Mouse (Mus musculus) hematopoietic stem cell, adult 5-6 weeks (primary cell): ENCODE measurements around the gene Ppp1r9b. TPM values are rescaled to one million over a fixed set of nuclear protein-coding genes. Genes with fewer than 3 reads are reported as not detected.
"Not testable (repeated sequence)": the region's sequence is repeated elsewhere in the genome, so short reads cannot be mapped to it uniquely, and the experiment has no call there.

Experiments used
- ATAC-seq, 2 experiments: fragments of 125-278 bp in 1 of 2; replicated peaks in 1 of 2; 2 replicates each; pipeline ENCODE4 v1.8.0; 2016 to 2017; ENCODE audit warnings: inconsistent platforms in 2 of 2, mild to moderate bottlenecking in 2 of 2, moderate number of reproducible peaks in 2 of 2, low read depth in 1 of 2, moderate TSS enrichment in 1 of 2; ENCODE audit not compliant: low FRiP score in 2 of 2, poor library complexity in 2 of 2, severe bottlenecking in 2 of 2, insufficient read depth in 1 of 2, low TSS enrichment in 1 of 2
- total RNA-seq: library from RNA; stranded (forward); fragments of 172-1452, 232-1000 nt; gene quantifications from 2 replicates; pipeline ENCODE4 v1.2.3, GENCODE M21; 2017

Ppp1r9b gene
- total RNA-seq, 1 experiment from 2014 or later, result 240 TPM

- ATAC-seq, result no peak
These were observed 15.2 kb downstream of the Ppp1r9b start for GRCm38 (mm10) chr11:95006038-95006437.

- ATAC-seq, result peak; percentile 36 to 52; a peak in 2 of 4 replicates
These were observed 15.8 kb downstream of the Ppp1r9b start for GRCm38 (mm10) chr11:95006525-95007219.

- no peak for ATAC-seq
These were observed 16.6 kb downstream of the Ppp1r9b start for GRCm38 (mm10) chr11:95007418-95007817.

- ATAC-seq, result no peak
These were observed 18.1 kb downstream of the Ppp1r9b start for GRCm38 (mm10) chr11:95008661-95009628.

GRCm38 (mm10) chr11:95009629-95010014, 18.8 kb downstream of the Ppp1r9b start, which contains the start of gene Samd14:
Gene Samd14 (plus strand): TSS chr11:95009879.
- ATAC-seq, result 0 out of 4 replicates have a peak, but pooled peaks of 1 of the 2 experiments have one; percentile 12

GRCm38 (mm10) chr11:95010141-95010739, 19.4 kb downstream of the Ppp1r9b start:
- ATAC-seq, result no peak

GRCm38 (mm10) chr11:95010841-95011403, 20.1 kb downstream of the Ppp1r9b start:
- not testable (repeated sequence) for ATAC-seq

GRCm38 (mm10) chr11:95011416-95011815, 20.6 kb downstream of the Ppp1r9b start:
- ATAC-seq, result no peak

GRCm38 (mm10) chr11:95012075-95012474, 21.2 kb downstream of the Ppp1r9b start:
- peak in 1 of 2 experiments; percentile 27; a peak in 2 of 4 replicates for ATAC-seq

- no peak for ATAC-seq
These were observed 21.7 kb downstream of the Ppp1r9b start for GRCm38 (mm10) chr11:95012487-95012886.

- no peak for ATAC-seq
These were observed 24.6 kb downstream of the Ppp1r9b start for GRCm38 (mm10) chr11:95015484-95015883.

- no peak for ATAC-seq
These were observed 31.6 kb downstream of the Ppp1r9b start for GRCm38 (mm10) chr11:95022237-95022992.

- no peak for ATAC-seq
These were observed 32.6 kb downstream of the Ppp1r9b start for GRCm38 (mm10) chr11:95023481-95023880.

- no peak for ATAC-seq
These were observed 33.8 kb downstream of the Ppp1r9b start for GRCm38 (mm10) chr11:95024439-95025184.

- ATAC-seq, result no peak
These were observed 34.6 kb downstream of the Ppp1r9b start for GRCm38 (mm10) chr11:95025227-95026012.
